Mouse (Mus musculus) stomach, embryonic 16.5 days (tissue): Measurements from ENCODE around the gene Fam166a. TPM values are rescaled to one million over a fixed set of nuclear protein-coding genes. Genes with fewer than 3 reads are reported as not detected.

Experiments used
- ATAC-seq: fragments of 200-750 bp; cut with Nextera tagmentation; 2 replicates; pipeline ENCODE4 v1.8.0; 2017; ENCODE audit warnings: moderate number of reproducible peaks, moderate TSS enrichment; ENCODE audit not compliant: insufficient read depth, low FRiP score
- H3K27ac ChIP-seq: fragments of 300-500 bp; sonication (generic); 2 replicates; pipeline ENCODE4 v1.5.1; 2014; ENCODE audit warnings: low read length
- H3K27me3 ChIP-seq: fragments of 300-500 bp; sonication (generic); 2 replicates; pipeline ENCODE4 v1.6.1; 2014; ENCODE audit warnings: low read length, control low read depth, mixed read lengths; ENCODE audit not compliant: control insufficient read depth, insufficient read depth
- H3K36me3 ChIP-seq: fragments of 300-500 bp; sonication (generic); 2 replicates; pipeline ENCODE4 v1.6.1; 2014; ENCODE audit warnings: low read length; ENCODE audit not compliant: control insufficient read depth, insufficient read depth
- H3K4me1 ChIP-seq: fragments of 300-500 bp; sonication (generic); 2 replicates; pipeline ENCODE4 v1.6.1; 2014; ENCODE audit warnings: low read length, control low read depth, mixed read lengths; ENCODE audit not compliant: control insufficient read depth, insufficient read depth
- H3K4me2 ChIP-seq: fragments of 300-500 bp; sonication (generic); 2 replicates; pipeline ENCODE4 v1.6.1; 2014; ENCODE audit warnings: low read depth, low read length, mixed read lengths
- H3K4me3 ChIP-seq: fragments of 300-500 bp; sonication (generic); replicated peaks from 2 replicates; pipeline ENCODE4 v1.5.1; 2014; ENCODE audit warnings: mild to moderate bottlenecking, low read length
- H3K9ac ChIP-seq: fragments of 300-500 bp; sonication (generic); 2 replicates; pipeline ENCODE4 v1.6.1; 2014; ENCODE audit warnings: low read length
- H3K9me3 ChIP-seq: fragments of 300-500 bp; sonication (generic); replicated peaks from 2 replicates; pipeline ENCODE4 v1.6.1; 2016; ENCODE audit warnings: low read length, control low read depth; ENCODE audit not compliant: control insufficient read depth
- WGBS: fragments of 180-500 bp; shearing (Covaris S2); extraction: QIAGEN DNeasy Blood & Tissue Kit; methylation state at CpG from one replicate; pipeline ENCODE4 v1.1.7; 2014; 5-methylcytosine and 5-hydroxymethylcytosine counted together
- polyA plus RNA-seq: library from polyadenylated mRNA; unstranded; fragments of >200 nt; fragmentation: Nextera tagmentation; extraction: Ambion mirVana; gene quantifications from 2 replicates; pipeline ENCODE4 v1.2.1, GENCODE M21; 2015

The Fam166a gene
- polyA plus RNA-seq, 1 experiment from 2014 or later: not detected

DNA sequence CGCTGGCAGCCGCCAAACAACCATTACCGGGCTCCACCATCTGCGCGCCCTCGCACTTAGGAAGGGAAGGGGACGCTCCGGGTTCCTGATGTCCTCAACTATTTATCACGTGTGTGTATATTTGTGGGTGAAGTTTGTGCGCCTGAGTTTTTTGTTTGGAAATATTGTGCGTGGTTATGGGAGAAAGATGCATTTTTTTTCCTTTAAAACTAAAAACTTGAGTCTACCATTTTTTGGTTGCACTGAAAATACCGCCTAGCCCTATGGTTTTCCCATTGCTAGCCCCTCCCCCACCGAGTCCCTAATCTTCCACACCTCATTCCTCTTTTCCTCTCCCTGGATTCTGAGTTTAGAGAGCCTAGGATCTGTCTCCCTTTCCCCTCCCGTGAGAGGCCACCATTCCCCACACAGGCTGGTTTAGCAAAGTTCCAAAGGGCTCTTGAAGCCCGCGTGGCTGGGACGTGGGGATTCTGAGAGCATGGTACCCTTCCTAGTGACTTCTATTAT, 36.6 kb upstream of the Fam166a start:
- Histone ChIP-seq H3K9ac (peak overlapping the region; percentile 76), H3K36me3 (no peaks in the 10 kb centered on the region), H3K27ac (peak overlapping the region; percentile 92), H3K27me3 (peaks cover 30% of the 10 kb centered on the region), H3K4me3 (peak overlapping the region; percentile 60), H3K4me1 (peaks cover 36% of the 10 kb centered on the region), H3K9me3 (no peaks in the 10 kb centered on the region), H3K4me2 (peak overlapping the region; percentile 85)
- ATAC-seq: no peak
- 2% methylated on average over 17 of the region's 17 CpGs for WGBS

- Histone ChIP-seq H3K36me3 (no peaks in the 10 kb centered on the region), H3K27ac (no peak overlapping the region), H3K27me3 (peaks cover 30% of the 10 kb centered on the region), H3K9me3 (no peaks in the 10 kb centered on the region), H3K4me1 (peaks cover 29% of the 10 kb centered on the region), H3K4me2 (peak overlapping the region; percentile 85), H3K4me3 (peak overlapping the region; percentile 35), H3K9ac (peak overlapping the region; percentile 38; the same call in 1 of the 2 replicates)
- 20% methylated on average over 6 of the region's 6 CpGs for WGBS
- ATAC-seq: no peak
These were observed 35.9 kb upstream of the Fam166a start for GRCm38 (mm10) chr2:25182664-25183063.

- Histone ChIP-seq H3K27ac (no peak overlapping the region), H3K4me1 (peaks cover 22% of the 10 kb centered on the region), H3K27me3 (peaks cover 30% of the 10 kb centered on the region), H3K9me3 (no peaks in the 10 kb centered on the region), H3K4me3 (0 out of 2 replicates have a peak overlapping the region, but pooled peaks have one; percentile 35), H3K4me2 (peak overlapping the region; percentile 85), H3K36me3 (no peaks in the 10 kb centered on the region), H3K9ac (no peak overlapping the region)
- no peak for ATAC-seq
- 59% methylated on average over 2 of the region's 2 CpGs for WGBS
These were observed 35.2 kb upstream of the Fam166a start for GRCm38 (mm10) chr2:25183336-25183735.

DNA sequence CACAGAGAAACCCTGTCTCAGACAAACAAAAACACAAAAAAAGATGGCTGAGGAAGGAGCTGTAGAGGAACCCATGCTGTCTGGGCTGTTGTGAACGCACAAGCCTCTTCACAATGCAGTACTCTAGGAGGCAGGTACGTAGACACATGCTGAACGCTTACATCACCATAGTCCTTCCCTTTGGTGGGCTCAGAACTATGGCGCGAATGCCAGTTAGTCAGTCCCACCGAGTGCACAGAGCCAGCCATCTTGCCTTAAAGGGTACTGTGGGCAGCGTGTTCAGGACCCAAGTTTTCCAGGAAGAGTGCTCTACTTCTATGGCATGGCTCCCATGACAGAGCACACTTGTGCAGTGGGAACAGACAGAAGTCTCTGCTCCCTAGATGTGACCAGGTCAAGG, 34.0 kb upstream of the Fam166a start:
- Histone ChIP-seq H3K27me3 (peaks cover 28% of the 10 kb centered on the region), H3K9me3 (no peaks in the 10 kb centered on the region), H3K4me2 (no peak overlapping the region), H3K4me3 (no peak overlapping the region), H3K9ac (no peak overlapping the region), H3K4me1 (peaks cover 21% of the 10 kb centered on the region), H3K27ac (no peak overlapping the region), H3K36me3 (no peaks in the 10 kb centered on the region)
- no peak for ATAC-seq
- 90% methylated on average over 7 of the region's 7 CpGs for WGBS

DNA sequence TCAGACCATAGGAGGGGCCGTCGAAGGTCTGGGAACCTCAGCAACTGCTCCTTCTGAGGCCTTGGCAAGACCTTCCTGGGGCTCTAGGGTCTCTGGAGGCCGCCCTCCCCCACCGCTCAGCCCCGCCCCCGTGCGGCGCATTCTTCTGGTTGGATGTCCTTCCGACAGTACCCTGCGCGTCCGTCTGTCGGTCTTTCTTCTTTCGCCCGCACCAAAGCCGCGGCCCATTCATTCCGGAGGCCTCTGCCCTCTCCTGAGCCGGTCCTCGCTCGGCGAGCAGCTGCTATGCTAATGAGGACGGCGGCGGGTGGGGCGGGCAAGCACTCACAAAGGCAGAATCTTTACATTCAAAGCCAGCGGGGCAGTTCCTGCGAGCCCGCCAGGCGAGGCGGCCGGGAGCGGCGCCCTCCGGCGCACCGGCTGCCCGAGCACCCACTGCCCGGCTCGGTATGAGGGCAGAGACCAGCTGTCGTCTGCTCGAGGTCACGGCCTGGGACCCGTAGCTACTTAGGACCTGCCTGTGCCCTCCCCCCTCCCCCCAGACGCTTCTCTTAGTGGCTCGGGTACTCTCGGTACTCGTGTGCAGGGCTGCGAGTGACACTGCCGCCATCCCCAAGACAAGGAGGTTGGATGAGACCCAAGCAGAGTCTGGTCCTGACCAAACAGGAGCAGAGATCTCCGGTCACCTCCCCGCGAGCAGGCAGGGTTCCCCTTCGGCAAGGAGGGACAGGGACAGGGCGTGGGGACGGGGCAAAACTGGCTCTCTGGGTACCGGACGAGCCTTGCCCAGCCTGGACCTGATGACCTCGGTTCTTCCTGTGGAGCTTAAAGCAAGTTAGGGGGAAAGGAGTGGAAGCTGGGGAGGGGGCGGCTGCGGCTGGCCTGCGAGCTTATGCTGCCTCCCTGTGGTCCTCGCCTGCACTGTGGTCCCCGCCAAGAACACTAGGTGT, 32.6 kb upstream of the Fam166a start:
- H3K4me2 ChIP-seq: peak overlapping the region; percentile 85
- peaks cover 22% of the 10 kb centered on the region; the same call in 1 of the 2 replicates for H3K27me3 ChIP-seq
- H3K4me1 ChIP-seq: peaks cover 14% of the 10 kb centered on the region
- peak; percentile 66 for ATAC-seq
- peak overlapping the region; percentile 77 for H3K9ac ChIP-seq
- no peaks in the 10 kb centered on the region for H3K36me3 ChIP-seq
- peak overlapping the region; percentile 52 for H3K4me3 ChIP-seq
- WGBS: 1% methylated on average over 64 of the region's 64 CpGs
- no peaks in the 10 kb centered on the region for H3K9me3 ChIP-seq
- peak overlapping the region; percentile 46 for H3K27ac ChIP-seq

DNA sequence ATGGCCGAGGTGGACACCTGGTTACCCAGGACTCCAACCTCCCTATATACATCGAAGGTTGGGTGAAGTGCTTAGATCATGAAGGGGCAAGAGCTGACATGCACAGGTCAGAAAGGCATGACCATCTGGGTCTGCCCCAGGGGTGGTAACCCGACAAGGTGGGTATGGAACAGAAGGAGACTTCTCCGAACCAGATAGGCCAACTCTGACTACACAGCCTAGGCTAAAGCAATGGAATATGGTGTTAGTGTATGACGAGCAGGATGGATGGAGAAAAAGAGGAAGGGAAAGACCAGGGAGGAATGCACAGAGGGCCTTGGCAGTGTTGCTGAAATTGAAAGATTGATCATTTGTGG, 32.0 kb upstream of the Fam166a start:
- Histone ChIP-seq H3K4me3 (peak overlapping the region; percentile 52), H3K27ac (no peak overlapping the region)

DNA sequence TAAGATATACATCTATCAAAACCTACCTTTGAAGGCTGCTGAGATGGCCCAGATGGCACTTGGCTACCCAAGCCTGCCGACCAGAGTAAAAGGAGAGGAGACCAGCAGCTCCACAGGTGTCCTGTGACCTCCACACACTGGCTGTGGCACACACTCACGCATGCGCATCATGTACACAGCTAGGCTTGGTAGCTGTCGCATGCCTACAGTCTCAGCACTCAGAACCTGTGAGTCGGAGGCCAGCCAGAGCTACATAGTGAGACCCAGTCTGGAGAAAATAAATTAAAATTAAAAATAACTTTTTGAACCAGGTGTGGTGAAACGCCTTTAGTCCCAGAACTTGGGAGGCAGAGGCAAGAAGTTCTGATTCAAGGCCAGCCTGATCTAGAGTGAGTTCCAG, 30.7 kb upstream of the Fam166a start:
- no peak overlapping the region for H3K27ac ChIP-seq
- H3K4me3 ChIP-seq: no peak overlapping the region
- H3K4me2 ChIP-seq: no peak overlapping the region
- peaks cover 12% of the 10 kb centered on the region for H3K4me1 ChIP-seq
- peaks cover 17% of the 10 kb centered on the region; the same call in 1 of the 2 replicates for H3K27me3 ChIP-seq
- no peak overlapping the region for H3K9ac ChIP-seq
- no peaks in the 10 kb centered on the region for H3K36me3 ChIP-seq
- no peaks in the 10 kb centered on the region for H3K9me3 ChIP-seq
- ATAC-seq: no peak
- 84% methylated on average over 6 of the region's 6 CpGs for WGBS

More for the DNA sequence above, 32.0 kb upstream of the Fam166a start:
- 0 out of 2 replicates have a peak overlapping the region, but pooled peaks have one; percentile 77 for H3K9ac ChIP-seq
- no peaks in the 10 kb centered on the region for H3K9me3 ChIP-seq
- 39% methylated on average over 5 of the region's 5 CpGs for WGBS
- peaks cover 12% of the 10 kb centered on the region for H3K4me1 ChIP-seq
- peak overlapping the region; percentile 85 for H3K4me2 ChIP-seq
- no peaks in the 10 kb centered on the region for H3K36me3 ChIP-seq
- H3K27me3 ChIP-seq: peaks cover 21% of the 10 kb centered on the region; the same call in 1 of the 2 replicates
- no peak for ATAC-seq

GRCm38 (mm10) chr2:25193330-25193770, 25.2 kb upstream of the Fam166a start:
- Histone ChIP-seq H3K4me1 (peaks cover 33% of the 10 kb centered on the region), H3K9ac (no peak overlapping the region), H3K27me3 (no peaks in the 10 kb centered on the region; the same call in 1 of the 2 replicates), H3K4me2 (peak overlapping the region; percentile 68), H3K36me3 (0 out of 2 replicates have a peak, but pooled peaks cover under 1% of the 10 kb centered on the region), H3K9me3 (no peaks in the 10 kb centered on the region), H3K4me3 (peak overlapping the region; percentile 7; the same call in 1 of the 2 replicates), H3K27ac (peak overlapping the region; percentile 76)
- 2% methylated on average over 6 of the region's 6 CpGs for WGBS
- ATAC-seq: peak; percentile 76

- no peaks in the 10 kb centered on the region for H3K9me3 ChIP-seq
- ATAC-seq: no peak
- WGBS: 66% methylated on average over 5 of the region's 5 CpGs
- H3K4me3 ChIP-seq: peak overlapping the region; percentile 7; the same call in 1 of the 2 replicates
- H3K4me1 ChIP-seq: peaks cover 35% of the 10 kb centered on the region
- peak overlapping the region; percentile 68 for H3K4me2 ChIP-seq
- H3K27ac ChIP-seq: peak overlapping the region; percentile 76
- H3K36me3 ChIP-seq: 0 out of 2 replicates have a peak, but pooled peaks cover 3% of the 10 kb centered on the region
- H3K9ac ChIP-seq: peak overlapping the region; percentile 53
- no peaks in the 10 kb centered on the region; the same call in 1 of the 2 replicates for H3K27me3 ChIP-seq
These were observed 24.5 kb upstream of the Fam166a start for GRCm38 (mm10) chr2:25194006-25194405.
